Comparison of ENCODE assay signal across 9 mouse cellular contexts in the genomic region with DNA sequence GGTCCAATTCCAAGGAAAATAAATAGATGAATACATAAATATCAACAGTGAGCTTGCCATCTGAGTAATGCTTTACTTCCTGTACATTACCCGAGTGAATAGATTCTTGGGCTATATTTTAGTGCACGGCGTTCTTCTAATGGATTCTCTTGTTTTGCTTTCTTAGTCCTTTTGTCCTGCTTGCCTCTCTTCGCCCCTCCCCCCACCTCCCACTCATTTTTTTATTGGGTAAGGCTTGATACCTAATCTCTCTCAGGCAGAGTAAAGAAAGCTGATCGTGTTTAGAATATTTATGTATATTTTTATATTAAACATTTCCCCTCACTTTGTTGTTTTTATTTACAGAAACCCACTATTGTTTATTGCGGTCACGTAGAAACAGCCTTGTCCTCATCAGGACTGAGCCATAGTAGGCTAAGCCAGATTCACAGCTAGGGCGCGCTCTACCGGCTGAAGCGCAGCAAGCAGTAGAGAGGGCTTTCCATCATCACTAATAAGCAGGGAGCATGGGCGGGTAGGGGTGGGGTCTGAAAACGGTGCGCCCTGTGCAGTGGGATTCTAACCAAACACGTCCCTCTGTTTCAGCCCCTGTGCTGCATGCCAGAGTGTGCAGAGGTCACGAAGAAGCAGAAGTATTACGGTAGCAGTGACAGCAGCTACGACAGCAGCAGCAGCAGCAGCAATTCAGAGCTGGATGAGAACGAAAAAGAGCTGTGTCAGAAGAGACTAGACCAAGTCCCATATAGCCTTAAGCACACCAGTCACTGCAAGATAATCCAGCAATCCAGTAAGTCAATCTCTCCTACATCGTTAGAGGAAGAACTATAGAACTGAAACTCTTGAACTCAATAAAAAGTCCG.
DNase-seq lines count a peak whose midpoint lies in the region; ATAC-seq and TF ChIP-seq lines count a peak whose summit lies in the region.
"Had no signal": no experiment of that assay in that cellular context is flagged by ENCODE, and none has a peak within 500 bp of the region (broad histone marks: within the 10 kb centered on the region; RNA-seq: fewer than 3 reads in every experiment).

No protein-coding gene starts in this region.

- H3K4me2 ChIP-seq in forebrain, embryonic 12.5 days, result peak overlapping the region; percentile 45
- H3K4me2 ChIP-seq in intestine, postnatal 0 days (replicated peaks; ENCODE audit: low read depth), result no peak overlapping the region
- H3K4me2 ChIP-seq: liver, embryonic 13.5 days had no signal

- no peak overlapping the region for H3K4me3 ChIP-seq in bone marrow macrophage, adult 2 months (ENCODE audit: insufficient read depth, low read length)
- 0 out of 2 replicates have a peak overlapping the region, but pooled peaks have one; percentile 16 for H3K4me3 ChIP-seq in forebrain, embryonic 12.5 days (replicated peaks)
- H3K4me3 ChIP-seq in intestine, postnatal 0 days (ENCODE audit: low read depth, low read length), result no peak overlapping the region
- H3K4me3 ChIP-seq: liver, embryonic 13.5 days had no signal

- H3K9me3 ChIP-seq in forebrain, embryonic 12.5 days, result no peaks in the 10 kb centered on the region
- no peaks in the 10 kb centered on the region for H3K9me3 ChIP-seq in intestine, postnatal 0 days (ENCODE audit: control insufficient read depth)
- H3K9me3 ChIP-seq: liver, embryonic 13.5 days had no signal

- no peak for TF ChIP-seq POLR2A in bone marrow macrophage, adult 2 months (IDR thresholded peaks at IDR 0.05; ENCODE audit: borderline replicate concordance, low read depth, low read length)

- H3K9ac ChIP-seq in forebrain, embryonic 12.5 days, result no peak overlapping the region
- no peak overlapping the region for H3K9ac ChIP-seq in intestine, postnatal 0 days (ENCODE audit: low read depth, low read length)
- H3K9ac ChIP-seq: liver, embryonic 13.5 days had no signal

- H3K27ac ChIP-seq in bone marrow macrophage, adult 2 months (ENCODE audit: insufficient read depth, low read depth, low read length), result no peak overlapping the region
- H3K27ac ChIP-seq in forebrain, embryonic 12.5 days, result no peak overlapping the region
- no peak overlapping the region for H3K27ac ChIP-seq in intestine, postnatal 0 days (ENCODE audit: low read depth, low read length)
- H3K27ac ChIP-seq: liver, embryonic 13.5 days had no signal

- DNase-seq in layer of hippocampus, postnatal 10 days (ENCODE audit: low spot score in 2 of 2), result peak; percentile 36 to 48
- no peak for DNase-seq in layer of hippocampus, adult 11-12 months (ENCODE audit: low spot score)
- DNase-seq in retina, postnatal 1 day, result peak; percentile 77
- no peak for DNase-seq in frontal cortex, postnatal 36 days (ENCODE audit: low spot score in 2 of 2)
- DNase-seq in thymus, postnatal 0 days (ENCODE audit: low spot score), result no peak
- DNase-seq: liver, embryonic 13.5 days had no signal

- 0 out of 2 replicates have a peak, but pooled peaks have one; percentile 17 for TF ChIP-seq CTCF in bone marrow macrophage, adult 2 months (IDR thresholded peaks at IDR 0.05; ENCODE audit: low read depth, low read length)
- TF ChIP-seq CTCF in intestine, postnatal 0 days (IDR thresholded peaks at IDR 0.05; ENCODE audit: low read depth), result peak; percentile 58

- peak; percentile 95 for ATAC-seq in forebrain, embryonic 12.5 days (ENCODE audit: low FRiP score)
- no peak for ATAC-seq in intestine, postnatal 0 days

- no peaks in the 10 kb centered on the region for H3K27me3 ChIP-seq in forebrain, embryonic 12.5 days
- H3K27me3 ChIP-seq in intestine, postnatal 0 days (replicated peaks; ENCODE audit: control insufficient read depth, insufficient read depth, low read length), result no peaks in the 10 kb centered on the region
- H3K27me3 ChIP-seq: liver, embryonic 13.5 days had no signal

- no peaks in the 10 kb centered on the region for H3K36me3 ChIP-seq in forebrain, embryonic 12.5 days (replicated peaks)
- no peaks in the 10 kb centered on the region for H3K36me3 ChIP-seq in intestine, postnatal 0 days (ENCODE audit: control insufficient read depth, insufficient read depth)
- H3K36me3 ChIP-seq: liver, embryonic 13.5 days had no signal

- WGBS in forebrain, embryonic 12.5 days, result 20% methylated on average over 21 of the region's 21 CpGs
- 30% methylated on average over 21 of the region's 21 CpGs for WGBS in intestine, postnatal 0 days

- H3K4me1 ChIP-seq in bone marrow macrophage, adult 2 months (ENCODE audit: control insufficient read depth, insufficient read depth, low read length), result no peaks in the 10 kb centered on the region
- no peaks in the 10 kb centered on the region for H3K4me1 ChIP-seq in forebrain, embryonic 12.5 days
- H3K4me1 ChIP-seq in intestine, postnatal 0 days (replicated peaks; ENCODE audit: control insufficient read depth, insufficient read depth, low read length), result no peaks in the 10 kb centered on the region
- H3K4me1 ChIP-seq: liver, embryonic 13.5 days had no signal

Comparison
In these comparisons a context has a peak if more than half of its experiments do, and no peak if none do; other contexts are left out.
1. DNase-seq: peak in layer of hippocampus, postnatal 10 days (2 of 2) and retina, postnatal 1 day (single experiment); none in layer of hippocampus, adult 11-12 months (single experiment), frontal cortex, postnatal 36 days (0 of 2) and thymus, postnatal 0 days (single experiment).